Mouse (Mus musculus): ENCODE data around the gene Msl2. TPM values are rescaled to one million over a fixed set of nuclear protein-coding genes. Genes with fewer than 3 reads are reported as not detected.

Gene Msl2
- total and polyA plus RNA-seq, 3 experiments = 15.5 to 30.8 (median 18.7) TPM

DNA sequence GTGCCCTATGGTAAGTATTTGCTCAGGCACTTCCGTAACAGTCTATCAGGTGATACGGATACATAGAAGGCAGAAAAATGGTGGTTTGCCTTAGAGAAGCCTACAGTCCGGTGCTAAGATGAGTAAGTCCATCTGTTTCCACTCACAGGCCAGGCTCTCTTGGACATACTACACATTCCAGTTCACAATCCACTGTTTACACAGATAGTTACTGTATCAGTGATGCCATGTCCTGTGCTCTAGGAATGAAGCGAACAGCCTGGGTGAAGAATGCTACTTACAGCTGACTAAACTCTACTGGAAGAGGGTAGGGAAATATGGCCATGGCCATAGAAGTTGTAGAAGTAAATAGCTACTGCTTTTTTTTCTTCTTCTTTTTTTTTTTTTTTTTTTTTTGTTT, 39.4 kb downstream of the Msl2 start:
- no peaks in the 10 kb centered on the region for H3K79me2 ChIP-seq (replicated peaks; ENCODE audit: control insufficient read depth, extremely low read depth, insufficient read depth, poor library complexity, severe bottlenecking)
- no peaks in the 10 kb centered on the region for H3K4me1 ChIP-seq (ENCODE audit: control insufficient read depth in 1 of 2, insufficient read depth in 2 of 2)
- dilution Hi-C loops (cut with MboI; ENCODE audit: extremely low pct_ligation_motif_present, extremely low pct_unique_long_range_greater_than_20kb, low sequenced_read_pairs) (no loop called here), in situ Hi-C loops (cut with MboI; ENCODE audit: low pct_ligation_motif_present, low pct_unique_long_range_greater_than_20kb, low sequenced_read_pairs) (no loop called here)
- no peaks in the 10 kb centered on the region for H3K9me3 ChIP-seq (replicated peaks; ENCODE audit: low read length)
- no peak for DNase-seq (ENCODE audit: extremely low read depth)
- H3K4me2 ChIP-seq (ENCODE audit: insufficient read depth, low read depth, poor library complexity, severe bottlenecking) = no peak overlapping the region
- no peak overlapping the region for H3K27ac ChIP-seq (ENCODE audit: insufficient read depth, low read depth)
- no peak overlapping the region for H3K9ac ChIP-seq (ENCODE audit: insufficient read depth, low read depth)
- TF ChIP-seq SIN3A (IDR thresholded peaks at IDR 0.05; ENCODE audit: low read length) (no peak), MAX (IDR thresholded peaks at IDR 0.05; ENCODE audit: low read length) (no peak), ZMIZ1 (IDR thresholded peaks at IDR 0.05; ENCODE audit: low read depth, low read length) (no peak), MEF2A (IDR thresholded peaks at IDR 0.05; ENCODE audit: borderline replicate concordance, low read depth, low read length) (no peak), MAFK (IDR thresholded peaks at IDR 0.05; ENCODE audit: insufficient replicate concordance, low read length) (no peak), JUN (IDR thresholded peaks at IDR 0.05; ENCODE audit: insufficient read depth, low read depth, low read length) (no peak), ELF1 (IDR thresholded peaks at IDR 0.05; ENCODE audit: low read depth, low read length) (no peak), USF2 (conservative IDR thresholded peaks at IDR 0.05; ENCODE audit: low read depth, low read length) (no peak), ZNF384 (IDR thresholded peaks at IDR 0.05; ENCODE audit: low read depth, low read length) (no peak)
- peaks cover 0 to 5% of the 10 kb centered on the region in 2 experiments for H3K36me3 ChIP-seq (replicated peaks in 1 of 2; ENCODE audit: control insufficient read depth in 1 of 2, insufficient read depth in 1 of 2, low read length in 1 of 2)
- no peaks in the 10 kb centered on the region for H3K27me3 ChIP-seq (replicated peaks)
- no peak overlapping the region for H3K4me3 ChIP-seq (replicated peaks in 1 of 3; ENCODE audit: low read depth in 2 of 3, low read length in 2 of 3, poor library complexity in 1 of 3)

- no peak overlapping the region for H3K9ac ChIP-seq (ENCODE audit: insufficient read depth, low read depth)
- no peak for DNase-seq (ENCODE audit: extremely low read depth)
Measured at GRCm38 (mm10) chr9:101114182-101114884, 40.4 kb downstream of the Msl2 start.

More at GRCm38 (mm10) chr9:101114182-101114884, 40.4 kb downstream of the Msl2 start:
- in situ Hi-C loops (cut with MboI; ENCODE audit: low pct_ligation_motif_present, low pct_unique_long_range_greater_than_20kb, low sequenced_read_pairs) = no loop called here
- dilution Hi-C loops (cut with MboI; ENCODE audit: extremely low pct_ligation_motif_present, extremely low pct_unique_long_range_greater_than_20kb, low sequenced_read_pairs) = no loop called here
- Histone ChIP-seq H3K9me3 (replicated peaks; ENCODE audit: low read length) (no peaks in the 10 kb centered on the region), H3K27ac (ENCODE audit: insufficient read depth, low read depth) (no peak overlapping the region), H3K4me3 (replicated peaks in 1 of 3; ENCODE audit: low read depth in 2 of 3, low read length in 2 of 3, poor library complexity in 1 of 3) (no peak overlapping the region), H3K79me2 (replicated peaks; ENCODE audit: control insufficient read depth, extremely low read depth, insufficient read depth, poor library complexity, severe bottlenecking) (no peaks in the 10 kb centered on the region), H3K4me2 (ENCODE audit: insufficient read depth, low read depth, poor library complexity, severe bottlenecking) (no peak overlapping the region), H3K4me1 (ENCODE audit: control insufficient read depth in 1 of 2, insufficient read depth in 2 of 2) (no peaks in the 10 kb centered on the region), H3K27me3 (replicated peaks) (no peaks in the 10 kb centered on the region), H3K36me3 (replicated peaks in 1 of 2; ENCODE audit: control insufficient read depth in 1 of 2, insufficient read depth in 1 of 2, low read length in 1 of 2) (peaks cover 0 to 5% of the 10 kb centered on the region in 2 experiments)
- no peak for TF ChIP-seq GABPA (IDR thresholded peaks at IDR 0.05; ENCODE audit: insufficient replicate concordance, low read depth, low read length)
- TF ChIP-seq ELF1 (IDR thresholded peaks at IDR 0.05; ENCODE audit: low read depth, low read length) = no peak
- TF ChIP-seq E2F4 (IDR thresholded peaks at IDR 0.05; ENCODE audit: insufficient replicate concordance, low read depth, low read length) = no peak
- no peak for TF ChIP-seq MAZ (IDR thresholded peaks at IDR 0.05; ENCODE audit: low read depth, low read length)
- TF ChIP-seq ZMIZ1 (IDR thresholded peaks at IDR 0.05; ENCODE audit: low read depth, low read length) = no peak
- no peak for TF ChIP-seq KAT2A (IDR thresholded peaks at IDR 0.05; ENCODE audit: insufficient replicate concordance, low read length)
- no peak for TF ChIP-seq JUN (IDR thresholded peaks at IDR 0.05; ENCODE audit: insufficient read depth, low read depth, low read length)
- no peak for TF ChIP-seq ETS1 (conservative IDR thresholded peaks at IDR 0.05; ENCODE audit: low read depth, low read length)
- TF ChIP-seq POLR2AphosphoS2 (IDR thresholded peaks at IDR 0.05; ENCODE audit: low read depth, low read length) = no peak
- TF ChIP-seq POLR2A (IDR thresholded peaks at IDR 0.05; ENCODE audit: low read depth, low read length) = no peak
- no peak for TF ChIP-seq ZKSCAN1 (IDR thresholded peaks at IDR 0.05; ENCODE audit: borderline replicate concordance, low read depth, low read length)
- TF ChIP-seq RAD21 (IDR thresholded peaks at IDR 0.05; ENCODE audit: low read depth, low read length) = no peak
- no peak for TF ChIP-seq MAX (IDR thresholded peaks at IDR 0.05; ENCODE audit: low read length)
- no peak for TF ChIP-seq CHD1 (IDR thresholded peaks at IDR 0.05; ENCODE audit: low read depth, low read length)
- no peak for TF ChIP-seq RCOR1 (conservative IDR thresholded peaks at IDR 0.05; ENCODE audit: low read depth, low read length)
- TF ChIP-seq EP300 (IDR thresholded peaks at IDR 0.05; ENCODE audit: low read length) = no peak
- no peak for TF ChIP-seq TBP (conservative IDR thresholded peaks at IDR 0.05; ENCODE audit: low read depth, low read length)
- TF ChIP-seq IRF4 (IDR thresholded peaks at IDR 0.05; ENCODE audit: low read depth, low read length) = no peak
- TF ChIP-seq MEF2A (IDR thresholded peaks at IDR 0.05; ENCODE audit: borderline replicate concordance, low read depth, low read length) = no peak
- no peak for TF ChIP-seq TCF12 (IDR thresholded peaks at IDR 0.05; ENCODE audit: low read depth, low read length)

Measured in CH12.LX (cell line).